Mouse (Mus musculus): Measurements from ENCODE around the gene Cox7c.
"Not testable (repeated sequence)": the region's sequence is repeated elsewhere in the genome, so short reads cannot be mapped to it uniquely, and the experiment has no call there.

Cox7c gene

GRCm38 (mm10) chr13:86046254-86046951 lies at the start of gene Cox7c:
Gene Cox7c, minus strand, starts transcription at chr13:86046904.
- peak; percentile 93 for DNase-seq (ENCODE audit: low read depth)

DNA sequence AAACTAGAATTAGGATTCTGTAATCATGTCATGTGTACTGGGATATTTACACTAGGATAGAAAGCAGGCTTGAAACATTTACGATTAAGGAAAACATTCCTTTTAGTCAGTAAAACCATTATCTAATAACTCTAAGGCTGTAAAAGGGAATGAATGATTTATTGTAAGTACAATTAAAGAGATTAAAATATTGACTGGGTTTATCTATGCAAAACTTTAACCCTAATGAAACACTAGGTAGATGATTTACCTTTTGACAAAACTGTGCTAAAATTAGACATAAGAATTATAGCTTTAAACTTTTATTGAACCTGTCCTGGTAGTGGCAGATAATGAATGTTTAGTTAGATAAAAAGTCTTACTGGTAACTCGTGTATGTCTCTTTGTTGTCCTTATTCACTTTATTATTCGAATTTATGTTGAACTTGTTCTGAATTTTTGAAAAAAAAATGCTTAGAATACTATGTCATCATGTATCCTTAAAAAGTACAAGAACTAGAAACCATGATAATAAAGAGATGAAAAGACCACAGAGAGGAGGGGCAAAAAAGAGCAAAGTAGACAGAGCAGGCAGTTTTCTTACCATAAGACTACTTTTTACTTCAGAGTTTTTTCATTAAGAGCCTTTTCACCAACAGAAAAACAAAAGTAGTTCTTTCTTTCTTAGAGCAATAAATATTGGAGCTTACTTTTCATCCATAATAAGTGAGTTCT lies 21.5 kb upstream of the Cox7c start:
- DNase-seq (ENCODE audit: low read depth): no peak

DNA sequence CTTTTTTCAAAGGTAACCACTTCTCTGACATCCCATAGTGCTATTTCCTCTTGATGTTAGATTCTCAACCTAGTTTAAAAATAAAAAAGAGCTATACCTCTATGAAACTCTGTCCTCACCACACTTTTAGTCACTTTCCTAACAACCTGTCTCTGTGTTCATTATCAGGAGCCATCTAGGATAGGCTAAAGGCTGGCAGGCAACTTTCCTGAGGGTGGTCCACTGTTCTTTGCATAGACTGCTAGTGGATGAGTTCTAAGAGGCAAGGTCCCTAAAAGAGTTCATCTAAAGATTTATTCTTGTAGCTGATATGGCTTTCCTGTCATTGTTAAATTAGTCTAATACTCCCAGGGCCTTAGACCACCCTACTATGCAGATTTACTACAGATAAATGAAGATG lies 20.8 kb upstream of the Cox7c start:
- DNase-seq (ENCODE audit: low read depth): no peak

DNA sequence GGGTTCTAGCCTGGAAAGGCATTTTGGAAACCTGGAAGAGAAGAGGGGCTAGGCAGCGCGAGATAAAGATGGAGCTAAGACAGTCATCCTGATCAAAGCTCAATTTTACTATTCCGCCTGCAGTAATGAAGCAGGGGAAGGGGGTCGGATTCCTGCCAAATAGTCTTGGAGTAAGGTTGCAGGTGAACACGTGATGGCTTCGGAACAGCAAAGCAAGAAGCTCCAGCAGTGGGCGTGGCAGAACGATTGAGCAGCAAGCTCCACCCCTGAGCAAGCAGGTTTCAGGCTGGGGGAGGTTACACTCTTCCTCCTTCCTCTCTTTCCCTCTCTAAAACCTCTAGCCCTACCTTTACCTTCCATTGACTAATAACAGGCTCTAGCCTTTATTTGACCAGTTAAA lies 7.4 kb upstream of the Cox7c start:
- not testable (repeated sequence) for DNase-seq (ENCODE audit: low read depth)

DNA sequence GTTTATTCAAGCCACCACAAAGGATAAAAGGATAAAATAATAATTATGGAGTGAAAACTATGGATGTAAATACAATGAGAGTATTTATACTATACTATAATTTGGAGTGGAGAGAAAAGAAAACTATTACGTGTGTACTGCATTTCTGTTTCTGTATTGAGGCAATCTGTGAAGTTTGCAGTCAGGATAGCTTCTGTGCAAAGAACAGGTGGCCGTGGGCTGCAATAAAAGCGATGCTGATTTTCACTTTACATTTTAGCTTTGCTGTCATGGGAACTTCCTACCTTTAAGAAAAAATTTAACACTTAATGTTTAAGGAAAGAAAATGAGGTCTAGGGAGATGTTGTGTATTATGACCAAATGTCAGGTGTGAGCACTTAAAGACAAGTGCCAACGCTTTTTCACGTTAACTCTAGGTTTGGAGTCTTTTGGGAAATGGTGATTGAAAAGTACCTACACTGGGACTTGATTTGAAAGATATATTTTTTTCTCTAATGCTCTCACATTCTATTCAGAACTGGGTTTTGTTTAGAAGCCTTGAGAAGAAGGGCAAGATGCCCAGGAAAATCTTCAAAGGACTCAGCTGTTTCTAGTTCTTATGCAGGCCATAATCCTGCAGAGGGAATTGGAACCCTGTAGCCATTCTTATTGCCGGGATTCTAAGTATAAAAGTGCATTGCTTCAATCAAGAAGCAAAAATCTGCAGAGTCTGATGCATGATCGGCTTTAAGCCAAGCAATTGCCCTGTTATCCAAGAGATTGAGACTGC lies 41.6 kb downstream of the Cox7c start:
- no peak for DNase-seq (ENCODE audit: low read depth)

Measured in induced T-regulatory cell, adult 2 months (primary cell).